Mouse (Mus musculus) kidney, embryonic 14.5 days (tissue): ENCODE measurements around the gene Pgghg. TPM values are rescaled to one million over a fixed set of nuclear protein-coding genes. Genes with fewer than 3 reads are reported as not detected.

Experiments used
- ATAC-seq: fragments of 200-750 bp; cut with Nextera tagmentation; 2 replicates; pipeline ENCODE4 v1.8.0; 2017; ENCODE audit warnings: moderate number of reproducible peaks, mild to moderate bottlenecking, moderate TSS enrichment, moderate library complexity; ENCODE audit not compliant: low FRiP score, low TSS enrichment
- H3K27ac ChIP-seq: fragments of 300-500 bp; sonication (generic); 2 replicates; pipeline ENCODE4 v1.5.1; 2014; ENCODE audit warnings: low read depth, mild to moderate bottlenecking, low read length, moderate library complexity, mixed read lengths
- H3K27me3 ChIP-seq: fragments of 300-500 bp; sonication (generic); 2 replicates; pipeline ENCODE4 v1.6.1; 2014; ENCODE audit warnings: mild to moderate bottlenecking, low read length; ENCODE audit not compliant: control insufficient read depth, insufficient read depth
- H3K36me3 ChIP-seq: fragments of 300-500 bp; sonication (generic); 2 replicates; pipeline ENCODE4 v1.6.1; 2014; ENCODE audit warnings: low read length, mixed read lengths; ENCODE audit not compliant: control insufficient read depth, insufficient read depth
- H3K4me1 ChIP-seq: fragments of 300-500 bp; sonication (generic); 2 replicates; pipeline ENCODE4 v1.6.1; 2014; ENCODE audit warnings: low read length, mixed read lengths; ENCODE audit not compliant: control insufficient read depth, insufficient read depth
- H3K4me2 ChIP-seq: fragments of 300-500 bp; sonication (generic); replicated peaks from 2 replicates; pipeline ENCODE4 v1.6.1; 2014; ENCODE audit warnings: low read depth, mild to moderate bottlenecking, low read length
- H3K4me3 ChIP-seq: fragments of 300-500 bp; sonication (generic); 2 replicates; pipeline ENCODE4 v1.5.1; 2014; ENCODE audit warnings: mild to moderate bottlenecking, low read length
- H3K9ac ChIP-seq: fragments of 300-500 bp; sonication (generic); 2 replicates; pipeline ENCODE4 v1.6.1; 2014; ENCODE audit warnings: low read depth, mild to moderate bottlenecking, low read length, moderate library complexity
- H3K9me3 ChIP-seq: fragments of 300-500 bp; sonication (generic); 2 replicates; pipeline ENCODE4 v1.6.1; 2016; ENCODE audit warnings: low read length; ENCODE audit not compliant: control insufficient read depth
- WGBS: fragments of 180-500 bp; shearing (Covaris S2); extraction: QIAGEN DNeasy Blood & Tissue Kit; methylation state at CpG from one replicate; pipeline ENCODE4 v1.1.7; 2014; 5-methylcytosine and 5-hydroxymethylcytosine counted together
- polyA plus RNA-seq: library from polyadenylated mRNA; unstranded; fragments of >200 nt; fragmentation: Nextera tagmentation; extraction: Ambion mirVana; gene quantifications from 2 replicates; pipeline ENCODE4 v1.2.1, GENCODE M21; 2014

Pgghg gene
- polyA plus RNA-seq, 1 experiment from 2014 or later: 20.5 TPM

GRCm38 (mm10) chr7:140905642-140906081 is 35.5 kb upstream of the Pgghg start:
- Histone ChIP-seq H3K36me3 (no peaks in the 10 kb centered on the region), H3K4me3 (no peak overlapping the region), H3K9me3 (no peaks in the 10 kb centered on the region), H3K4me1 (no peaks in the 10 kb centered on the region), H3K27ac (no peak overlapping the region), H3K9ac (no peak overlapping the region), H3K4me2 (no peak overlapping the region), H3K27me3 (no peaks in the 10 kb centered on the region)
- no peak for ATAC-seq
- 84% methylated on average over 2 of the region's 2 CpGs for WGBS

- WGBS: 78% methylated on average over 13 of the region's 13 CpGs
- no peak overlapping the region for H3K4me3 ChIP-seq
Measured at GRCm38 (mm10) chr7:140907131-140907530, 34.1 kb upstream of the Pgghg start.

GRCm38 (mm10) chr7:140907697-140908096 is 33.5 kb upstream of the Pgghg start:
- Histone ChIP-seq H3K27ac (no peak overlapping the region), H3K9me3 (no peaks in the 10 kb centered on the region), H3K27me3 (no peaks in the 10 kb centered on the region), H3K4me1 (no peaks in the 10 kb centered on the region), H3K9ac (no peak overlapping the region), H3K36me3 (no peaks in the 10 kb centered on the region), H3K4me2 (no peak overlapping the region), H3K4me3 (no peak overlapping the region)
- ATAC-seq: no peak
- 91% methylated on average over 7 of the region's 7 CpGs for WGBS

More at GRCm38 (mm10) chr7:140907131-140907530, 34.1 kb upstream of the Pgghg start:
- no peak for ATAC-seq
- no peaks in the 10 kb centered on the region for H3K36me3 ChIP-seq
- no peak overlapping the region for H3K27ac ChIP-seq
- no peaks in the 10 kb centered on the region for H3K9me3 ChIP-seq
- H3K4me1 ChIP-seq: no peaks in the 10 kb centered on the region
- no peaks in the 10 kb centered on the region for H3K27me3 ChIP-seq
- H3K4me2 ChIP-seq: no peak overlapping the region
- H3K9ac ChIP-seq: no peak overlapping the region

- H3K27ac ChIP-seq: no peak overlapping the region
- no peak overlapping the region for H3K4me3 ChIP-seq
- no peaks in the 10 kb centered on the region for H3K36me3 ChIP-seq
- no peaks in the 10 kb centered on the region for H3K27me3 ChIP-seq
- H3K4me2 ChIP-seq: no peak overlapping the region; the same call in 1 of the 2 replicates
- WGBS: 53% methylated on average over 7 of the region's 7 CpGs
- ATAC-seq: 0 out of 2 replicates have a peak, but pooled peaks have one; percentile 6
- H3K4me1 ChIP-seq: no peaks in the 10 kb centered on the region
- no peak overlapping the region for H3K9ac ChIP-seq
- no peaks in the 10 kb centered on the region for H3K9me3 ChIP-seq
Measured at GRCm38 (mm10) chr7:140908181-140908580, 33.0 kb upstream of the Pgghg start.

- Histone ChIP-seq H3K27ac (no peak overlapping the region), H3K4me1 (no peaks in the 10 kb centered on the region), H3K27me3 (no peaks in the 10 kb centered on the region), H3K9me3 (no peaks in the 10 kb centered on the region), H3K36me3 (no peaks in the 10 kb centered on the region), H3K9ac (peak overlapping the region; percentile 32; the same call in 1 of the 2 replicates), H3K4me3 (peak overlapping the region; percentile 39), H3K4me2 (peak overlapping the region; percentile 70)
- ATAC-seq: peak; percentile 82
- WGBS: 2% methylated on average over 19 of the region's 19 CpGs
Measured at GRCm38 (mm10) chr7:140908634-140909107, 32.5 kb upstream of the Pgghg start.

- 65% methylated on average over 3 of the region's 3 CpGs for WGBS
- H3K27ac ChIP-seq: no peak overlapping the region
- no peak overlapping the region for H3K9ac ChIP-seq
- no peak overlapping the region for H3K4me2 ChIP-seq
- no peak for ATAC-seq
- no peaks in the 10 kb centered on the region for H3K27me3 ChIP-seq
- H3K36me3 ChIP-seq: no peaks in the 10 kb centered on the region
- H3K9me3 ChIP-seq: no peaks in the 10 kb centered on the region
- no peak overlapping the region for H3K4me3 ChIP-seq
- H3K4me1 ChIP-seq: no peaks in the 10 kb centered on the region
Measured at GRCm38 (mm10) chr7:140912293-140912692, 28.9 kb upstream of the Pgghg start.

GRCm38 (mm10) chr7:140912846-140913482 is 28.2 kb upstream of the Pgghg start:
- 76% methylated on average over 5 of the region's 5 CpGs for WGBS
- no peaks in the 10 kb centered on the region for H3K4me1 ChIP-seq
- no peak overlapping the region for H3K4me2 ChIP-seq
- H3K27me3 ChIP-seq: peaks cover under 1% of the 10 kb centered on the region; the same call in 1 of the 2 replicates
- H3K27ac ChIP-seq: no peak overlapping the region
- no peaks in the 10 kb centered on the region for H3K36me3 ChIP-seq
- H3K4me3 ChIP-seq: no peak overlapping the region
- no peaks in the 10 kb centered on the region for H3K9me3 ChIP-seq
- no peak for ATAC-seq
- no peak overlapping the region for H3K9ac ChIP-seq

- 82% methylated on average over 8 of the region's 8 CpGs for WGBS
Measured at GRCm38 (mm10) chr7:140914031-140914690, 27.0 kb upstream of the Pgghg start.

GRCm38 (mm10) chr7:140919911-140920310 is 21.3 kb upstream of the Pgghg start:
- WGBS: 52% methylated on average over 4 of the region's 4 CpGs
- H3K4me2 ChIP-seq: no peak overlapping the region
- no peak overlapping the region for H3K4me3 ChIP-seq
- peaks cover 10% of the 10 kb centered on the region for H3K4me1 ChIP-seq
- no peak overlapping the region for H3K27ac ChIP-seq
- no peaks in the 10 kb centered on the region for H3K36me3 ChIP-seq
- H3K9ac ChIP-seq: no peak overlapping the region
- peaks cover 49% of the 10 kb centered on the region for H3K27me3 ChIP-seq
- no peak for ATAC-seq
- no peaks in the 10 kb centered on the region for H3K9me3 ChIP-seq

More at GRCm38 (mm10) chr7:140914031-140914690, 27.0 kb upstream of the Pgghg start:
- no peak for ATAC-seq
- no peaks in the 10 kb centered on the region for H3K4me1 ChIP-seq
- H3K9ac ChIP-seq: no peak overlapping the region
- H3K9me3 ChIP-seq: no peaks in the 10 kb centered on the region
- no peak overlapping the region for H3K4me3 ChIP-seq
- H3K27ac ChIP-seq: no peak overlapping the region
- H3K4me2 ChIP-seq: no peak overlapping the region
- peaks cover 4% of the 10 kb centered on the region; the same call in 1 of the 2 replicates for H3K27me3 ChIP-seq
- H3K36me3 ChIP-seq: no peaks in the 10 kb centered on the region
